Mouse (Mus musculus): Measurements from ENCODE around the gene Sec24d. TPM values are rescaled to one million over a fixed set of nuclear protein-coding genes. Genes with fewer than 3 reads are reported as not detected.
A peak's percentile ranks its signal among the peaks of the same experiment; 100 is the strongest.
"Not testable (repeated sequence)": the region's sequence is repeated elsewhere in the genome, so short reads cannot be mapped to it uniquely, and the experiment has no call there.

Gene Sec24d
- total RNA-seq, 1 experiment = 20.0 TPM

DNA sequence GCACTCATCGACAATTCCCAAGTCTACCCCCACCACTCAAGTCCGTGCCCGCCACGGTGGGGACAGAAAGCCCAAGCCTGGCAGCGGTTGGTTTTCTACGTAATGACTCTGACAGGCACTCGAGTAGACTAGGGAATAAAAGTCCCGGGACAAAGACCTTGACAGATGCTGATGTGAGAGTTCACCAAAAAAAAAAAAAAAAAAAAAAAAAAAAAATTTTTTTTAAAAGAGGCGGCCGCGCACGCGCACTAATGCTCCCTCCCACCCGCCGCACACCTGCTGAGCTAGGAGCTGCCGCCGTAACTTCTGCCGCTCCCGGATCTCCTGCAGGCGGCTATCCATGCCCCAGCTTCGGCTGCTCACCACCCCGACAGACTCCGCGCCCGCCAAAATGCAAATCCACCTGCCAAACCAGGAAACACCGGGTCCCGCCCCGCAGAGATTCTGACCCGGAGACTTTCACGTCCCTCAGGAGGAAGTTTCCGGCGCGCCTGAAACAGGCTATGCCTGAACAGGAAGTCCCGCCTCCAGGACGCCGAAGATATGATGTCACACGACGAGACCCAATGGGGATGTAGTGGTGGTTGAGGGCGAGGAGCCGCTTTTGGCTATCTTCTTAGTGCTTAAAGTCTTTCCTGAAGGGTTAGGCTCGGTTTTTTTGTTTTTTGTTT lies 118.4 kb downstream of the Sec24d start, which contains the start of gene Mettl14:
Gene Mettl14, minus strand, starts transcription at position 623 of the 671 bp plus-strand sequence.
- in situ Hi-C loops (cut with MboI; ENCODE audit: low sequenced_read_pairs in 2 of 2, unreplicated experiment in 2 of 2) = no loop called here
- peak within 1 kb of the TSS; percentile 95 for H3K27ac ChIP-seq (ENCODE audit: insufficient read depth, low read depth, low read length, poor library complexity, severe bottlenecking)
- H3K4me3 ChIP-seq (ENCODE audit: insufficient read depth in 1 of 2, low read depth in 1 of 2, low read length in 2 of 2, poor library complexity in 1 of 2, severe bottlenecking in 1 of 2) = peak within 1 kb of the TSS; percentile 90 to 100
- peaks cover 0 to 2% of the 10 kb centered on the region in 2 experiments; a peak in 1 of 4 replicates for H3K4me1 ChIP-seq (ENCODE audit: control insufficient read depth in 2 of 2, insufficient read depth in 2 of 2, low read length in 2 of 2, poor library complexity in 1 of 2)
- peak; percentile 96 for DNase-seq (ENCODE audit: low read depth, low spot score)
- H3K36me3 ChIP-seq (ENCODE audit: control insufficient read depth, insufficient read depth, low read length, poor library complexity, severe bottlenecking) = peaks cover 4% of the 10 kb centered on the region
- peak within 1 kb of the TSS; percentile 100 for H3K9ac ChIP-seq (ENCODE audit: insufficient read depth, low read depth, low read length, poor library complexity, severe bottlenecking)
- no peaks in the 10 kb centered on the region for H3K9me3 ChIP-seq (ENCODE audit: control insufficient read depth, insufficient read depth, low read depth, low read length)
- TF ChIP-seq ZNF384 (IDR thresholded peaks at IDR 0.05; ENCODE audit: low read depth, low read length) (peak; percentile 98), MAFK (IDR thresholded peaks at IDR 0.05; ENCODE audit: insufficient read depth, low read depth, low read length) (no peak), CHD2 (IDR thresholded peaks at IDR 0.05; ENCODE audit: low read depth, low read length) (no peak), ZC3H11A (IDR thresholded peaks at IDR 0.05; ENCODE audit: borderline replicate concordance, low read depth, low read length) (no peak), HCFC1 (IDR thresholded peaks at IDR 0.05; ENCODE audit: borderline replicate concordance, insufficient read depth, low read length) (peak; percentile 64; the same call in 1 of the 2 replicates)

GRCm38 (mm10) chr3:123386157-123386780 lies 119.0 kb downstream of the Sec24d start:
- not testable (repeated sequence) for H3K27ac ChIP-seq (ENCODE audit: insufficient read depth, low read depth, low read length, poor library complexity, severe bottlenecking); DNase-seq (ENCODE audit: low read depth, low spot score)

DNA sequence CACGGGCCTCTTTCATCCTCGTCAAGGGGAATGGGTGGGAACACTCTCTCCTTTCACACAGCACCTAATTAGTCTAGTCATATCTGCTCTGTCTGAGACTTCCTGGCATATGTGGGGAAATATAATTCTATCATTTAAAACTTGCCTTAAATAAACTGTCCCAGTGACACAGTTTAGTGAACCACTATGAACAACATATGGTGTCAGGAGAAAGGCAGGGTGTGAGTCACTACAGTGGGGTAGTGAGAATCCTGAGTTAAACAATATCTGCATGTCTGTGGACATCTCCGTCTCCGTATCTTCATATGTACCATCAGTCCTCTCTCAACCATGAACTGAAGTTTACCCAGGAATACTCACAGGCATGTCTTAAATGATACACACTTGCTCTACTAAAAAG lies 123.9 kb downstream of the Sec24d start:
- Histone ChIP-seq H3K4me3 (ENCODE audit: insufficient read depth in 1 of 2, low read depth in 1 of 2, low read length in 2 of 2, poor library complexity in 1 of 2, severe bottlenecking in 1 of 2) (no peak overlapping the region), H3K36me3 (ENCODE audit: control insufficient read depth, insufficient read depth, low read length, poor library complexity, severe bottlenecking) (no peaks in the 10 kb centered on the region), H3K27ac (ENCODE audit: insufficient read depth, low read depth, low read length, poor library complexity, severe bottlenecking) (no peak overlapping the region), H3K4me1 (ENCODE audit: control insufficient read depth in 2 of 2, insufficient read depth in 2 of 2, low read length in 2 of 2, poor library complexity in 1 of 2) (no peaks in the 10 kb centered on the region), H3K9me3 (ENCODE audit: control insufficient read depth, insufficient read depth, low read depth, low read length) (no peaks in the 10 kb centered on the region), H3K9ac (ENCODE audit: insufficient read depth, low read depth, low read length, poor library complexity, severe bottlenecking) (no peak overlapping the region)
- in situ Hi-C loops (cut with MboI; ENCODE audit: low sequenced_read_pairs in 2 of 2, unreplicated experiment in 2 of 2) = no loop called here
- DNase-seq (ENCODE audit: low read depth, low spot score) = no peak
- no peak for TF ChIP-seq CHD2 (IDR thresholded peaks at IDR 0.05; ENCODE audit: low read depth, low read length)
- TF ChIP-seq MAFK (IDR thresholded peaks at IDR 0.05; ENCODE audit: insufficient read depth, low read depth, low read length) = no peak
- TF ChIP-seq ZC3H11A (IDR thresholded peaks at IDR 0.05; ENCODE audit: borderline replicate concordance, low read depth, low read length) = no peak
- no peak for TF ChIP-seq HCFC1 (IDR thresholded peaks at IDR 0.05; ENCODE audit: borderline replicate concordance, insufficient read depth, low read length)
- TF ChIP-seq ZNF384 (IDR thresholded peaks at IDR 0.05; ENCODE audit: low read depth, low read length) = no peak

More at GRCm38 (mm10) chr3:123386157-123386780, 119.0 kb downstream of the Sec24d start:
- Histone ChIP-seq H3K9ac (ENCODE audit: insufficient read depth, low read depth, low read length, poor library complexity, severe bottlenecking) (peak overlapping the region; percentile 73; the same call in 1 of the 2 replicates), H3K4me3 (ENCODE audit: insufficient read depth in 1 of 2, low read depth in 1 of 2, low read length in 2 of 2, poor library complexity in 1 of 2, severe bottlenecking in 1 of 2) (peak overlapping the region; percentile 90 to 100)
- H3K36me3 ChIP-seq (ENCODE audit: control insufficient read depth, insufficient read depth, low read length, poor library complexity, severe bottlenecking); H3K4me1 ChIP-seq (ENCODE audit: control insufficient read depth in 2 of 2, insufficient read depth in 2 of 2, low read length in 2 of 2, poor library complexity in 1 of 2); in situ Hi-C loops (cut with MboI; ENCODE audit: low sequenced_read_pairs in 2 of 2, unreplicated experiment in 2 of 2); H3K9me3 ChIP-seq (ENCODE audit: control insufficient read depth, insufficient read depth, low read depth, low read length): not testable (repeated sequence)

DNA sequence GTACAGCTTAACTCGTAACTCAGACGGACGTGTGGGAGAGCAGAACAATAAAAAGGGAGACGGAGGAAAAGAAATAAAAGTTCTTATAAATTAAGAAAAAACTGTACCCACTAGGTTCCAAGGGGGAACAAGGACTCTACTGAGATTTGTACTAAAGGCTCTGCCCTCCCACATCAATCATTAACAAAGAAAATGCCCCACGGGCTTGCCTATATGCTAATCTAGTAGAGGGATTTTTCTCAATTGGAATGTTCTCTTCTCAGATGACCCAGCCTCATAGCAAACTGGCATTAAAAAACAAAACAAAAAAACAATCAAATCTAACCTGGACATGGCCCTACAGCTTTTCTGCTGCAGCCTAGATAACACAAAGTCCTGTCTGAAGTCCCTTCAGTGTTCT lies 128.4 kb downstream of the Sec24d start:
- Histone ChIP-seq H3K9me3 (ENCODE audit: control insufficient read depth, insufficient read depth, low read depth, low read length) (no peaks in the 10 kb centered on the region), H3K4me3 (ENCODE audit: insufficient read depth in 1 of 2, low read depth in 1 of 2, low read length in 2 of 2, poor library complexity in 1 of 2, severe bottlenecking in 1 of 2) (no peak overlapping the region), H3K27ac (ENCODE audit: insufficient read depth, low read depth, low read length, poor library complexity, severe bottlenecking) (no peak overlapping the region), H3K36me3 (ENCODE audit: control insufficient read depth, insufficient read depth, low read length, poor library complexity, severe bottlenecking) (no peaks in the 10 kb centered on the region), H3K9ac (ENCODE audit: insufficient read depth, low read depth, low read length, poor library complexity, severe bottlenecking) (no peak overlapping the region), H3K4me1 (ENCODE audit: control insufficient read depth in 2 of 2, insufficient read depth in 2 of 2, low read length in 2 of 2, poor library complexity in 1 of 2) (no peaks in the 10 kb centered on the region)
- DNase-seq (ENCODE audit: low read depth, low spot score) = no peak
- in situ Hi-C loops (cut with MboI; ENCODE audit: low sequenced_read_pairs in 2 of 2, unreplicated experiment in 2 of 2) = no loop called here
- TF ChIP-seq MAFK (IDR thresholded peaks at IDR 0.05; ENCODE audit: insufficient read depth, low read depth, low read length) (no peak), CHD2 (IDR thresholded peaks at IDR 0.05; ENCODE audit: low read depth, low read length) (no peak), ZNF384 (IDR thresholded peaks at IDR 0.05; ENCODE audit: low read depth, low read length) (no peak), ZC3H11A (IDR thresholded peaks at IDR 0.05; ENCODE audit: borderline replicate concordance, low read depth, low read length) (no peak), HCFC1 (IDR thresholded peaks at IDR 0.05; ENCODE audit: borderline replicate concordance, insufficient read depth, low read length) (no peak)

Measured in ES-E14 (cell line).